14 mouse cellular contexts compared by ENCODE assay signal in the genomic region with DNA sequence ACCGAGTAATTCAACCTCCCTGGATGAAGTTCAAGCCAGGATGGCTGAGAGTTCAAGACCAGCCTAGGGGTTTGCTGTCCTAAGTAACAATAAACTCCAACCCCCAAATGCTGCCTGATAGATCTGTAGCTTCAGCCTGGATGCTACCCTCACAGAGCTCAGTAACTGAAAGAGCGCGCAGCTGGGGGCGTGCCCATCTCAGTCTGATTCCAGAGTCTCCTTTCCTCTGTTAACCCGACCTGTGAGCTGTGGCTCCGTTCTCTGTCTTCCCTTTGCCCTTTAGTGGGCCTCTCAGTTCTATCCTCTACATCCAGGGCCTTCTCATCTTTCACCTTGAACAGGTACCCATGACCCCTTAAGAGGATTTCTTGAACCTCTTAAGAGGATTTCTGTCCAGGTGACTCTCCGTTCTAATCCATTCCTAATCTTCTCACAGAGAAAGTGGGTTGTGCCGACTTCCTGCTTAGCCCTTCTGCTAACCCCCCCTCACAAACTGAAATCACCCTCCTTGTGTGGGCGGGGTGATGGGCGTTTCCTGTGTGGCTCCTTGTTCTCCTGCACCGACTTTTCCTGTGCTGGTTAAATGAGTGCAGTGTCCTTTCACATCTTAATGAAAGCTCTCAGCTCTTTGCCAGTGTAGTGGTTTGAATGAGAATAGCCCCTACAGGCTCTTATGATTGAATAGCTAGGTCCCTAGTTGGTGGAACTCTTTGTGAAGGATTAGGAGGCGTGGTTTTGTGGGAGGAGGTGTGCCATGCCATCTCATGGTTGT. TPM values are rescaled to one million over a fixed set of nuclear protein-coding genes. Genes with fewer than 3 reads are reported as not detected.
DNase-seq lines count a peak whose midpoint lies in the region; ATAC-seq lines count a peak whose summit lies in the region.
"Had no signal": no experiment of that assay in that cellular context is flagged by ENCODE, and none has a peak within 500 bp of the region (broad histone marks: within the 10 kb centered on the region; RNA-seq: fewer than 3 reads in every experiment).

No protein-coding gene starts in this region.

- H3K4me1 ChIP-seq in intestine, embryonic 15.5 days (replicated peaks), result no peaks in the 10 kb centered on the region; the same call in 1 of the 2 replicates
- H3K4me1 ChIP-seq: embryonic facial prominence, embryonic 12.5 days had no signal

- ATAC-seq in intestine, embryonic 15.5 days, result 0 out of 2 replicates have a peak, but pooled peaks have one; percentile 34
- ATAC-seq: forebrain, embryonic 16.5 days had no signal

- WGBS in intestine, embryonic 15.5 days, result 53% methylated on average over 12 of the region's 12 CpGs

- peak; percentile 74 for DNase-seq in CD4-positive, CD25-positive, alpha-beta regulatory T cell, adult 2 months (ENCODE audit: low read depth, low spot score)
- peak; percentile 65 for DNase-seq in ZHBTc4 (ENCODE audit: low read depth, low spot score)
- DNase-seq in retina, postnatal 7 days (ENCODE audit: low read depth, low spot score), result peak; percentile 68
- no peak for DNase-seq in gastrocnemius, postnatal 10 days
- no peak for DNase-seq in urinary bladder, postnatal 14 days (ENCODE audit: low spot score)
- no peak for DNase-seq in kidney, adult 18-20 months
- no peak for DNase-seq in spleen, adult 18-20 months
- DNase-seq: cerebellum, adult 8-10 months; heart, adult 18-20 months; heart, postnatal 14 days had no signal

- H3K27ac ChIP-seq in intestine, embryonic 15.5 days, result no peak overlapping the region
- H3K27ac ChIP-seq: embryonic facial prominence, embryonic 12.5 days; kidney, postnatal 0 days had no signal

- H3K9ac ChIP-seq in intestine, embryonic 15.5 days, result no peak overlapping the region
- H3K9ac ChIP-seq: embryonic facial prominence, embryonic 12.5 days had no signal

- no peak overlapping the region for H3K4me2 ChIP-seq in intestine, embryonic 15.5 days (replicated peaks)
- H3K4me2 ChIP-seq: embryonic facial prominence, embryonic 12.5 days had no signal

- no peak overlapping the region for H3K4me3 ChIP-seq in intestine, embryonic 15.5 days (replicated peaks)
- H3K4me3 ChIP-seq: embryonic facial prominence, embryonic 12.5 days had no signal

- no peaks in the 10 kb centered on the region for H3K9me3 ChIP-seq in intestine, embryonic 15.5 days
- H3K9me3 ChIP-seq: embryonic facial prominence, embryonic 12.5 days had no signal

- H3K36me3 ChIP-seq in intestine, embryonic 15.5 days, result no peaks in the 10 kb centered on the region
- H3K36me3 ChIP-seq: embryonic facial prominence, embryonic 12.5 days had no signal

- no peaks in the 10 kb centered on the region for H3K27me3 ChIP-seq in intestine, embryonic 15.5 days (replicated peaks)
- H3K27me3 ChIP-seq: embryonic facial prominence, embryonic 12.5 days had no signal

RNA-seq across cellular contexts. Expression of gene Syde2, which starts 51.6 kb away (rescaled TPM):
- 1.9 and 2.4 TPM in 2 replicates for polyA plus RNA-seq in intestine, embryonic 15.5 days (2015; fragmentation: Nextera tagmentation; extraction: Ambion mirVana)
- total RNA-seq in gastrocnemius, postnatal 10 days (2021), result 1 to 10 TPM; 2.5 to 2.6 TPM

Comparison
In these comparisons a context has a peak if more than half of its experiments do, and no peak if none do; other contexts are left out.
1. DNase-seq: peak in CD4-positive, CD25-positive, alpha-beta regulatory T cell, adult 2 months (single experiment), ZHBTc4 (single experiment) and retina, postnatal 7 days (single experiment); none in gastrocnemius, postnatal 10 days (single experiment), urinary bladder, postnatal 14 days (single experiment), kidney, adult 18-20 months (single experiment) and spleen, adult 18-20 months (0 of 2).